Mouse (Mus musculus) cortical plate, adult 2 months (tissue): ENCODE data around the gene Arv1.

ENCODE experiments used
- CTCF ChIP-seq: fragments of 200-500 bp; IDR thresholded peaks from 2 replicates; pipeline ENCODE4 v1.5.1; 2011; ENCODE audit warnings: mild to moderate bottlenecking, control low read depth, low read length; ENCODE audit not compliant: insufficient read depth; ENCODE audit errors: extremely low read depth
- POLR2A ChIP-seq: fragments of 200-500 bp; IDR thresholded peaks from 2 replicates; pipeline ENCODE4 v1.6.1; 2011; ENCODE audit warnings: mild to moderate bottlenecking, low read length, control low read depth; ENCODE audit not compliant: insufficient read depth; ENCODE audit errors: extremely low read depth

GRCm38 (mm10) chr8:124758544-124758943 lies 36.6 kb downstream of the Arv1 start:
- TF ChIP-seq CTCF (0 out of 2 replicates have a peak, but pooled peaks have one; percentile 24), POLR2A (no peak)
